Mouse (Mus musculus): Measurements from ENCODE around the gene Dlgap5.

Gene Dlgap5

DNA sequence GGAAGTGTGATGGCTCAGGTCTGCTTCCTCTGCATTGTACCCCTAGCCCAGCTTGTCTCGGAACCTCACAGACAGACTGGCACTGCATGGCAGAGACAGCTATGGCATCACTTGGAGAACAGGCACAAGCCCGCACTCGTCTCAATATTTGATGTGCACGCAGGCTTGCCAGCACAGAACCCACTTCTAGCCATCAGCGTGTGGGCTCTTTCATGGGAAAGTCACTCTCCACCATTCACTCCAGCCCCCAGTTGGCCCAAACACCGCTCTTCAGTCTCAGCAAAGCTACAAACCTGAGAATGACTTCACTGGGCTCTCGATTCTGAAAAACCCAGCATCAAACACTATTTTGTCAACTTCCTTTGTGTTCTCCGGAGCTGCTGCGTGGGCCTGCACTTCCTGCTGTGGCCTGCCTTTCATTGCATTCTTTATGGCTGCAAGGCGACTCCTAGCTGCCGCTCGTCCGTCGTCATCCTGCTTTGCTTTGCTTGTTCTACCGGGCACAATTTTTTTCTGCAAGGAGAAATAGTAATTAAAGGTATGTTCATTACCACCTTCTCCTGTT lies 22.7 kb downstream of the Dlgap5 start:
- DNase-seq (ENCODE audit: low read depth, low spot score) = no peak

DNA sequence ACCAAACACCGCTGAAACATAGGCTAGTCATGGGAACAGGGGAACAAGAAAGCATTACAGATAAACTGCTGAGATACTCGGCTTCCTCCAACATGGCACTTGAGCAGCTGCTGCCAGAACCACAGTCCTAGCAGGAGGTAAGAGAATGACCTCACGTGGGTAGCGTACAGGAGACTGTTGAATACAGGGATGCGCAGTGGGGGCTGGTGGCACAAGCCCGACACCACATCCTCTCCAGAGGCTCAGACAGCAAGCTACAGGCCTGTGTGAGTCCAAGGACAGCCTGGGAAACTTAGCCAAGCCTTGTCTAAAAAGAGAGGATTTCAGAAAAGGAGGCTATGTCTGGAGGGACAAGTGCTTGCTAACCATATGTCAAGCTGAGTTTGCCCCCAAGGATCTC lies 23.2 kb downstream of the Dlgap5 start:
- no peak for DNase-seq (ENCODE audit: low read depth, low spot score)

DNA sequence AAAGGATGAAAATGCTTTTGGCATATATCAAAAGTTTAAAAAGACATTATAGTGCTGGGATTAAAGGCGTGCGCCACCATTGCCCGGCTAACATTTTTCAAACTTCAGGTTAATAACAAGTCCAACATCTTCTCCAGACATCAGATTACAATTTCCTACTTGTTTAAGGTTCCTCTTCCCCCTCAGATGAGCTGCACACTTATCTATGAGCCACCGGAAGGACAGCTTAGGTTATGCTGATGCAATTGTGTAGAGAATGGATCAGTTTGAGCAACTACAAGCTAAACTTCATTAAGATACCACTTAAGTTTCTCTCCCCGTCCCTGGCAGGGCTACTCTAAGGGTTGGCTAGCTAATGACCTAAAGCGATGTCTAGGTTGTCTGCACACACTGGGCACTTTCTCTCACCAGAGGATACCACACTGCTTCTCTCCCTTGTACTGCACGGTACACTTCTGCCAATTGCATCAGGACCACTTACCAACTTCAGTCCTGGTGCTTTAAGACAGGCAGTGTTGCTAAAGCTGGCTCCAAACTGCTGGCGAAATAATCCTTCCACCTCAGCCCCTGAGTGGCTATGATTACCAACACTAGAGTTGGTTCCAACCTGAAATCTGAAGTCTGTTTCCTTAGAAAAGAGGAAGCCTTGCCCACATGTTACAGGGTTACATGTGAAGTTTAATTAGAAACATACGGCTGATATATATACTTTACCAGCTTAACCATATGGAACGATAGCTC lies 24.7 kb downstream of the Dlgap5 start:
- DNase-seq (ENCODE audit: low read depth, low spot score) = no peak

DNA sequence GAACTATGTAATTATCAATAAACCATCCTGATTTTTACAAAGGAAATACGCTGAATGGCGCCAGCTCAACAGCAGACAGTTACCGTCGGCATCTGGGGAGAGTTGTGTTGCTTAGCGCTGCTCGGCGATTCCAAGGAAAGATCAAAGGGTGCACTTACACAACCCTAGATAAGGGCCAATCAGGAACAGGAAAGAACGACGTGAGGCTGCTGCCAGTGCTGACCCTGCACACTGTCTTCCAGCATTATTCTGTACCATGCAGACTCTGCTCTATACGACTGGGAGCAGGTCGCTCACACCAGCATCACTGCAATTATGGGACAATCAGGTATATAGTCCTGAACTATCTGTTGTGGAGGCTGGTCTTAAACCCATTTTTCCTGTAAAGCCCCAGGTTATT lies 32.1 kb downstream of the Dlgap5 start:
- DNase-seq (ENCODE audit: low read depth, low spot score) = no peak

DNA sequence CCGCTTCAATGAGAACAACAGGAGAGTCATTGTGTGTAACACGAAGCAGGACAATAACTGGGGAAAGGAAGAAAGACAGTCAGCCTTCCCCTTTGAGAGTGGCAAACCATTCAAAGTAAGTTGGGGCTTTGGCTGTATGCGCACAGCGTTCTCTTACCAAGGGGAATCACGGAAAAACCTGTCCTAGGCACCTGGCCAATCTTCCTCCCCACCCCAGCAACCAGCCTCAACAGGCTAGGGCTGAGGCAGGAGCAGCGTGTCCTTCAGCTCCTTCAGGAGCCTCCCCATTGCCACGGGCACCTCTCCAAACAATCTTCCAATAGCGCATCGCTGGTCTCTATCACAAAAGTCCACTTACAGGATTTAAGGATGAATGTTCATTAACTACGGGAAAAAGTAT lies 33.6 kb downstream of the Dlgap5 start:
- DNase-seq (ENCODE audit: low read depth, low spot score) = no peak

DNA sequence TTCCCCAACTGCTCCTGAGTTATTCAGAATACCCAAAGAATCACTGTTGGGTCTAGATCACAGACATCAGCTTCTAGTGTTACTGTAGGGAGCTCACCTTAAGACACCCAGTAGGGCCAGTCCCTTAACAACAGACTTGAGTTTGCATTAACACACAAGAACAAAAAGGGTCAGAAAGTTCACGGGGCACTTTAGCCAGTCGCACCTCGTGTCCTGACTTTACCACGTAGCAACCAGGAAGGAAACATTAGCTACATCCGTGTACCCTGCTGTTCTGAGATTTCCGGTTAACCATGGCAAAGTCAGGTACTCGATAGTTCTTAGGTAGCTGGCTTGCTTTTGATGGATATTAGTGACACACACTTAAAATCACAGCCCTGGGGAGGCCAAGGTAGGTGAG lies 34.3 kb downstream of the Dlgap5 start:
- DNase-seq (ENCODE audit: low read depth, low spot score) = no peak

DNA sequence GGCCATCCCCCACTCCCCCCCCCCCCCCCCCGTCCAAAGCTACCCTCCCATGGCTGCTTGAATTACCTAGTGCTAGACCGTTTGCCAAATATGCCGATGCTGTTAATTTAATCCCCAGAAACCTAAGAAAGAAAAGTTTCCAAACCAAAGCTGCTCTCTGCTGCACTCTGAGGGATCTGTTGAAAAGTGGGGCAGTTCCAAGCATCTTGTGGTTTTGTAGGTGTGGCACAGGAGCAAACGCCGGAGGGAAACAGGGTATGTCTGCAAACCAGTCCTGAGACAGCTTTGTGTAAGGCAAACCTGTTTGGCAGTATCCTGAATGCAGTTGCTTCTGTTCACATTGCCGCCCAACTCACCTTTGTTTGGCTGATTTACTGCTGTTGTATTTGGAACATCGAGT lies 39.9 kb downstream of the Dlgap5 start:
- no peak for DNase-seq (ENCODE audit: low read depth, low spot score)

DNA sequence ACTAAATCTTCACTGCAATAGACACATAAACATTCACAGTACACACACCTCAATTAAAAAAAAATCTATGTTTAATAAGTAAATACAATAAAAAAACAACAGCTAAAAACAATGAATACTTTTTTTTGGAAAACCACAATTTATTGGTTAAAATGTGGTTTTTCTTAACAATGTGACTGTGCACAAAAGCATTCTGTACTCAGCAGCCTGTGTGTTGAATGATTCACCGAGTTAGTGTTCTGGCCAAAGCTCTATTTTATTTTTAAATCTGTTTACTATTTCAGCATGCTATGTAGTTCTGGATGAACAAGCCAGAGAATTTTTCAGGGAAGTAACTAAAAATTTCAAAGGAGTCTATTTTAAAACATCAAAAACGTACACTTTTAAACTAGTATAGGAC lies 41.7 kb downstream of the Dlgap5 start:
- DNase-seq (ENCODE audit: low read depth, low spot score) = no peak

DNA sequence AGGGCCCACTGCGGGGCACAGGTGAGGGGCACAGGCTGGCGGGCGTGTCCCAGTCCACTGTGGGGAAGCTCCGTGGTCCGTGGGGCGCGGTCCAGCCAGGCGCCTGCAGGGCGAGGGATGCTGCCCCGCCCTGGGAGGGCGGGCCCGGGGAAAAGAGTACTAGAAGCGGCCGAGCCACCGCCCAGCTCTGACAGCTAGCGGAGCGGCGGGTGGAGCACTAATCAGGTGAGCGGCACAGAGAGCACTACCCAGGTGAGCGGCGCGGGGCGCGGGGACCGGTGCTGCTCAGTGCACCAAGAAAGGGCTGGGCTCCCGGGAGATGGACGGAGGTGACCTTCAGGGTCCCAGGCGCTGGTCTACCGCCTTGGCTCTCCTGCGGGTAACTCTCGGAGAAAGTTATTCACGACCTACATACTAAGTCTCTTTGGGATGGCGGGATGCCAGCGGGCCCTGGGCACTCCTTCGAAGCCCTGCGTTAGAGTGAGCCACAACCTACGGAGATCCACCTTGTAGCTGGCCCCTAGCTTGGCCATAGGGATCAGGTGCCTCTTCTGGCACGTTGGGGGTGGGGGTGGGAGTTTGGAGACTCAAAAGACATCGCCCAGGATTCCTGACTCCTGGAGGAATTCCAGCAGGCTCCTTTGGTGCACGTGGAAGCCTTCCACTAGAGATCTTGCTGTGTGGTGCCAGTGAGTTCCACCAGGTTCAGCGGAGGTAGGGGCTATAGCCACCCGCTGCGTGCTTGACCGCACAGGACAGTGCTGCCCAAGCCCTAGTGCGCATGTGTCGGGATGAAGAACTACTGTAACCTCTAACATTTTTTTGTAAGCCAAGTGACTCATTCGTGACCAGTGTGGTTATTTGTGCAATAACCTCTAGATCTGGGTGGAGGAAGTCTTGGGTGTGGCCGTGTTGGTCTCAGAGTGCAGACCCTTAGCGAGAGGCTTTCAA lies 44.2 kb downstream of the Dlgap5 start:
- no peak for DNase-seq (ENCODE audit: low read depth, low spot score)

DNA sequence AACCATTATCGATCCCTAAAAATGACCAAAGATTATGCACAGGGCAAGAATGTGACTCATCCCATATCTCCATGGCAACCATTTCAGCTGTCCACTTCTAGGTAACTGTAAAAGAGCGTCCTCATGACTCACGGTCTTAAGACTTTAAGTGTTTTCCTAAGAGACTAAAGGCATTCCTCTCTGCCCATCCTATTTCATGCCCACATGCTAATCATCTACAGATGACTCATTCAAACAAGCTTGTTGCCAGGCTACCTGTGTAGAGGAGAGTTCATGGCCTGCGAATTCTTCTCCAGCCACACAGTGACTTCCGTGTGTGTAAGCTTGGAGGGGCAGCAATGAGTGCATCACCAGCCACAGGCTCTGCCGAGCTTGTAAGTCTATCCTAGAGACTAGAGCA lies 46.5 kb downstream of the Dlgap5 start:
- no peak for DNase-seq (ENCODE audit: low read depth, low spot score)

DNA sequence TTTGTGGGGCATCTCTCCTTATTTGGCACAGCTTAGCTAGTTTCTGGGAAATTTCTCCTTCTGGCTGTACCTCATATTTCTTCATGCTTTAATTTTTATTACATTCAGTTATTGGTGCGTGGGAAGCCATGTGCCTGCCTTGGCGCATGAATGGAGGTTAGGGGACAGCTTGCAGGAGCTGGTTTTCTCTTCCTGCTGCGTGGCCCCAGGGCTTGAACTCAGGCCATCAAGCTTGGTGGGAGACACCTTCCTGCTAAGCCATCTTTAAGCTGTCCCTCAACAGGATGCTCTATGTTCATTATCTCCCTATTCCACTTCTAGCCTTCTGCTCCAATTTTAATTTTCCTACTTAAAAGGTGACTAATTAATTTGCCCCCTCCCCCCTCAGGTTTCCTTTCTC lies 47.4 kb downstream of the Dlgap5 start:
- no peak for DNase-seq (ENCODE audit: low read depth, low spot score)

DNA sequence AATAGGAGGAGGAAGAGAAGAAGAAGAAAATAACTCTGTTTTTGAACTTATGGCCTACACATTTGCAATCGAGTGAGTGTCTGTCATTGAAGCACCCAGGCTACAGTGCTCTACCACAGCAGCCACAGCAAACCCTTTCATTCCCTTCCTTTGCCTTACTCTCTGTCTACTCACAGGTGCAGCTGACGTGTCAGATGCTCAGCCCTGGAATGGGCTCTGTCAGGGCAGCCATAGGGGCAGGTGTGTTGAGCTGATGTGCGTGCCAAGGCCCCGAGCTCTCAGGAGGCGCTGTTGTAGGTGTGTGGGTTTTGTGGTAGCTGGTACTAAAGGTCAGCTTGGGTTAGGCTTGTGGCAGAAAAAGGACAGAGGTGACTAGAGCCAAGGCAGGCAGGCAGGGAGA lies 48.5 kb downstream of the Dlgap5 start:
- no peak for DNase-seq (ENCODE audit: low read depth, low spot score)

DNA sequence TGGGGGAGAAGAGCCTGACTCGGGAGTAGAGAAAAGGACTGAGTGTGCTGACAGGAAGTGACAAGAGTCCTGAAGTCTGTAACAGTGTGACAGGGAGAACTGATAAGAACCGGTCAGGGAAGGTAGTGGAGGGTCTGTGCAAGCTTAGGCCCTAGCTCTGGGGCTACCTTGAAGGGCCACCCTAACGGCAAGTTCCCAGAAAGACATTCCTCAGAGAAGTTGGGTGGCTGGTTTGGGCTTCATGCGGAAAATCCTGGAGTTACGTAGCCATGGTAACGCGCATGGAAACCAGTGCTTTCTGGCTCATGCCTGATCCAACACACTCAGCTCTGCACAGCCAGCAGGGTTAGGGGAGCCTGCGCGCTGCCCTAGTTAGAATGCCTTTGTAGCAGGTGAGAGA lies 50.7 kb downstream of the Dlgap5 start, which contains the start of gene Lgals3:
Lgals3 (plus strand) TSS at position 291 of the 400 bp plus-strand sequence.
- peak; percentile 66 for DNase-seq (ENCODE audit: low read depth, low spot score)

DNA sequence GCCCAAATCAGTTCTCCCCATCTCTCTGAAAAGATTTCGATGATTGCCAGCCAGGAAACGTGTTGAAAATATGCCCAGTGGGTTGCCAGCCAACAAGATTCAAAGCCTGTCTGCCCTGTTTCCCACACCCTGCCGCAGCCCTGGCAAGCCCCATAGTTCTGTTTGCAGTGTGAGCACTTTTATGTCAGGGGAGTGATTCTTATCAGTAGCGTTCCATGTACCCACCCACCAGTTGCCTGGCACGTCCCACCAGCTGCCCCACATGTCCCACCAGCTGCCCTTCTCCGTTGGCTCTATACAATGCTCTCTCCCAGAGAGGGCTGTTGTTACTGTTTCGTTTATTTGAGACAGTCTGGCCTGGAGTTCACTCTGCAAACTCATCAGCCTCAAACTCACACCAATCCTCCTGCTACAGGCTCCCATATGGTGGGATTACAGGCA lies 51.3 kb downstream of the Dlgap5 start:
- peak; percentile 39 for DNase-seq (ENCODE audit: low read depth, low spot score)

DNA sequence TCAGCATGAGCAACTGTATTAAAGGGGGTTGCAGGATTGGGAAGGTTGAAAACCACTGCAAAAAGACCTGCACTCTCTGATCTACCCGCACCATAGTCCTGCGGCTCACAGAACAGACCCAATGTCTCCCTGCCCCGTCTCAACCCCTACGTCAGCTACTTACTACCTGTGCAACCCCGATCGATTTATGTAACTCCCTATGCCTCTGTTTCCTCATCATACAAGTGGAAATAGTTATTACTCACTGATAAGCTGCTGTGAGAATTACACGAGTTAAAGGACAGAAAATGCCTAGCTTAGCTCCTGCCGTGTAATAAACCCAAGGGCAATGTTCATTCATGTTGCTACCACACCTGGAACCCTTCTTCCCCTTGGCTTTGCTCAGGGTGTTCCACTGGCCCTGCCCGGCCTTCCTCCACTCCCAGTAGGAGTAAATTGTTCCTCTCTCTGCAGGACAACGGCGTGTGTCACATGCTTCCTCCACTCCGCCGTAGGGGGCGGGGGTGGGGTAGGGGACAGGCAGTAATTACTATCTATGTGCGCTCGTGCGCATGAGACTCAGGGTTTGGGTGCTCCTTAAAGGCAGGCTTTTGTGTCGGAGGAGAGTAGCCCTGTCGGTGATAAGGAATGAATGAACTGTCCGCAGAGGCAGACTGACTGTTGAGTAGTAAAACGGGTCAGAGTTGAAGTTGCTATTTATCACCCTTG lies 53.3 kb downstream of the Dlgap5 start:
- no peak for DNase-seq (ENCODE audit: low read depth, low spot score)

DNA sequence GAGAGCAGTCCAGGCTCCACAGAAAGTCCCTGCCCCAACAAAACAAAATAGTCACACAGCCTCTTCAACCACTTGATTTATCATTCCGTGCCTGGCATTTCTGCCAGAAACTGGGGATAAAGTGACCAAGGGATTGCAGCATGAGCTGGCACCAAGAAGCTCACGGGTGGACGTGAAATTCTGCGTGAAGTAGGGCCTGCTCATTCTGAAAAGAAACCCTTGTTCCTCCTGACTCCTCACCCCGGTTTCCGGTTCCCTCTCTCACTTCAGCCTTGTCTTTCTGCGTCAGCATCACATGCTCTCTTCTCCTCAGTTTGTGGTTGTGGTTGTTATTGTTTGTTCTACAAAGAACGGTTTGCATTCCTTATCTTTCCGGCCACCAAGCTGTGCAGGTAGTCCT lies 56.3 kb downstream of the Dlgap5 start:
- DNase-seq (ENCODE audit: low read depth, low spot score) = no peak

DNA sequence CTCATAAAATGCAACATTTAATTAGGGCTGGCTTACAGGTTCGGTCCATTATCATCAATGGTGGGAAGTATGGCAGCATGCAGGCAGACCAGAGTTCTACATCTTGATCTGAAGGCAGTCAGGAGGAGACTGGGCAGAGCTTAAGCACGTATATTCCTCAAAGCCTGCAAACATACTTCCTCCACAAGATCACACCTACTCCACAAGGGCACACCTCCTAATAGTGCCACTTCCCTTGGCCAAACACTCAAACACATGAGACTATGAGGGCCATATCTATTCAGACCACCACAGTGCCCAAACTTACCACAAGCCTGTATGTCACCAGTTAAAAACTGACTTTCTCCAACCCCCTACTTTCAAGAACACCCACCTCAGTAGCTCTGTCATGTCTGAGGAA lies 56.8 kb downstream of the Dlgap5 start:
- DNase-seq (ENCODE audit: low read depth, low spot score) = no peak

DNA sequence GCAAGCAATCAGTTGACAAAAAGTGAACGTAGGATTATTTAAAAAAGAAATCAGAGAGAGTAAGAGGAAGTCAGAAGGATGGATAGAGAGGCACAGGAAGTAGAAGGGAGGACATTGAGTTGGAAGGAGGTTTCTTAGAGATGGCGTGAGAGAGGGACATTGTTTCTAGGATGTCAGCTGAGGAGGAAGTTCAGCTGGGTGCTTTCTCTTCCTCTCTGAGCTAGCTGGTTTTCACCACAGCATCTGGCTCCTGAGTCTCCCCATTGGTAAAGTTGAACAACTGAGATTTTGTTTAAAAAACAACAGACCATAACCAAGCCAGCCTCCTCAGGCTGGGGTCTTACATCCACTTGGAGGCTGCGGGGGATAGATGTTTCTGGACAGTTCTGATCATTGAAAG lies 58.6 kb downstream of the Dlgap5 start:
- DNase-seq (ENCODE audit: low read depth, low spot score) = no peak

DNA sequence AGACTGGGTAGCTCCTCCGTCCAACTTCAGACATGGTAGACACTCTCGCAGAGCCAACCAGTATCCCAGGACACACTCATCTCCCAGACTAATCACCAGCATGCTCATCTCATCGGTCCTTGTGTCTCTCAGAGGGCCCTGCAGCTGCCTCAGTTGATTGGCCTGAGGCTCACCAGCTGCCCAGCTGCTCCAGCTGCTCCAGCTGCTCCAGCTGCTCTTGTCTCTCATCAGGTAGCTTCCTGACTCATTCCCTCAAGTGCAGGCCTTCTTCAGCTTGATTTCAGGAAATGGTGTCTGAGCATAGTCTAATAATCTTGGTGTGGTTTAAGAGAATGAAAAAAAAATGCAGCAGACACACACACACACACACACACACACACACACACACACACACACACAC lies 61.6 kb downstream of the Dlgap5 start:
- DNase-seq (ENCODE audit: low read depth, low spot score) = no peak

DNA sequence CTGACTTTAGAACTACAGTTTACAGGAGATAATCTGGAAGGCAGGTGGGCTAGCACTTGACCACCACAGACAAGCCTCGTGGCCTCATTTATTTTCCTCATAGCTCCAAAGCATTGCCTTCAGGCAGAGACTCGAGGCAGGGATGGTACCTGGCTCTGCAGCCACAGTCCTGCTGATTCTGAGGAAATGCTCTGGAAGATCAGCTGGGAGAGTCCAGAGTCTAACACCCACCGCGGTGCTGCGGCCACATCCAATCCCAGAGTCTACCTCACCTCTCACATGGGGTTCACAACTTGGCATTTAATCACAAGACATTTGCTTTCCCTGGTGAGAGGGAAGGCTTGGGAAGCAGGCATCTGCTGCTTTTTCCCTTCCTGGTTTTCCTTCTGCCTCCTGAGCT lies 63.3 kb downstream of the Dlgap5 start:
- no peak for DNase-seq (ENCODE audit: low read depth, low spot score)

DNA sequence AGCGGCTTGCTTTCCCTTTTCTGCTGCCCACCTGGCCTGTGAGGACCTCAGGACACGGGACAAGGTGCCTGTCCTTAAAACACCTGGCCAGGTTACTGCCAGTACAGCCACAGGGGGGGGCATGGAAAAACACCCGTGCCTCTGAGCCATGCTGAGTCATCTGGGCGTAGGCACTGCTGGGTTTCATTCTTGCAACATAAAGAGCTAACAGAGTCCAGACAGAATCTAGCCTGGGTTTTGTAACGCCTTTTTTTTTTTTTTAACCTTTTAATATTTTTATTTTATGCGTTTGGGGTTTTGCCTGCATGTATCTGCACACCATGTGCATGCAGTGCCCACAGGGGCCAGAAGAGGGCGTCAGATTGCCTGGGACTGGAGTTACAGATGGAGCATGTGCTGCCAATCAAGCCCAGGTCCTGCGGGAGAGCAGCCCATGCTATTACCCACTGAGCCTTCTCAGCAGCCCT lies 64.1 kb downstream of the Dlgap5 start:
- DNase-seq (ENCODE audit: low read depth, low spot score) = no peak

DNA sequence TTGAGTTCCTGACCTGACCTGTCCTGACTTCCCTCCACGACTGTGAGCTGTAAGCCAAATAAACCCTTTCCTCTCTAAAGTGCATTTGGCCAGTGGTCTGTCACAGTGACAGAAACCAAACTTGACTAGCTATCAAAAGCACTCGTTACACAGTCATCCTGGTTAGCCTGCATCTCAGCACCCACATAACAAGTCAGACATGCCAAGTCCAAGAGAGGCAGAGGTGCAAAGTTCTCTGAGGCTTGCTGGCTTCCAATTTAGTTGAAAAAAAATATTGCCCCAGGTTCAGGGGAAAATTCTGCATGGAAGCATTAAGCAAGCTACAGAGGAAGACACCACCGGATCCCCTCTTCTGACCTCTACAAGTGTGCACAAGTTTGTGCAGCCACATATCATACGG lies 65.0 kb downstream of the Dlgap5 start:
- DNase-seq (ENCODE audit: low read depth, low spot score) = no peak
